Mouse (Mus musculus) neural tube, embryonic 14.5 days (tissue): ENCODE measurements around the gene Zfp646. TPM values are rescaled to one million over a fixed set of nuclear protein-coding genes. Genes with fewer than 3 reads are reported as not detected.

ENCODE experiments used
- ATAC-seq: fragments of 200-750 bp; cut with Nextera tagmentation; 2 replicates; pipeline ENCODE4 v1.8.0; 2017; ENCODE audit warnings: low read depth, mild to moderate bottlenecking, moderate TSS enrichment, moderate library complexity
- H3K27ac ChIP-seq: fragments of 300-500 bp; sonication (generic); 2 replicates; pipeline ENCODE4 v1.5.1; 2014; ENCODE audit warnings: low read depth, mild to moderate bottlenecking, control low read depth, low read length, moderate library complexity, mixed read lengths
- H3K27me3 ChIP-seq: fragments of 300-500 bp; sonication (generic); 2 replicates; pipeline ENCODE4 v1.6.1; 2014; ENCODE audit warnings: low read length; ENCODE audit not compliant: control insufficient read depth, insufficient read depth
- H3K36me3 ChIP-seq: fragments of 300-500 bp; sonication (generic); 2 replicates; pipeline ENCODE4 v1.6.1; 2014; ENCODE audit warnings: low read length, mixed read lengths; ENCODE audit not compliant: control insufficient read depth, insufficient read depth
- H3K4me1 ChIP-seq: fragments of 300-500 bp; sonication (generic); 2 replicates; pipeline ENCODE4 v1.6.1; 2014; ENCODE audit warnings: low read length; ENCODE audit not compliant: control insufficient read depth, insufficient read depth
- H3K4me2 ChIP-seq: fragments of 300-500 bp; sonication (generic); 2 replicates; pipeline ENCODE4 v1.6.1; 2014; ENCODE audit warnings: mild to moderate bottlenecking, low read depth, low read length, control low read depth
- H3K4me3 ChIP-seq: fragments of 300-500 bp; sonication (generic); 2 replicates; pipeline ENCODE4 v1.5.1; 2014; ENCODE audit warnings: low read depth, low read length, control low read depth, mixed read lengths
- H3K9ac ChIP-seq: fragments of 300-500 bp; sonication (generic); replicated peaks from 2 replicates; pipeline ENCODE4 v1.6.1; 2014; ENCODE audit warnings: low read depth, mild to moderate bottlenecking, control low read depth, low read length, mixed read lengths
- H3K9me3 ChIP-seq: fragments of 300-500 bp; sonication (generic); 2 replicates; pipeline ENCODE4 v1.6.1; 2016; ENCODE audit warnings: low read length; ENCODE audit not compliant: control insufficient read depth
- WGBS: fragments of 180-500 bp; shearing (Covaris S2); extraction: QIAGEN DNeasy Blood & Tissue Kit; methylation state at CpG from one replicate; pipeline ENCODE4 v1.1.7; 2014; 5-methylcytosine and 5-hydroxymethylcytosine counted together
- polyA plus RNA-seq: library from polyadenylated mRNA; unstranded; fragments of >200 nt; fragmentation: Nextera tagmentation; extraction: Ambion mirVana; gene quantifications from 2 replicates; pipeline ENCODE4 v1.2.1, GENCODE M21; 2014

Zfp646 gene
- polyA plus RNA-seq, 1 experiment from 2014 or later, result 12.0 TPM

- H3K27ac ChIP-seq, result no peak overlapping the region
- no peak overlapping the region for H3K9ac ChIP-seq
- no peaks in the 10 kb centered on the region for H3K36me3 ChIP-seq
- no peaks in the 10 kb centered on the region for H3K4me1 ChIP-seq
- no peak for ATAC-seq
- H3K9me3 ChIP-seq, result no peaks in the 10 kb centered on the region
- no peak overlapping the region for H3K4me3 ChIP-seq
- H3K4me2 ChIP-seq, result no peak overlapping the region
- 82% methylated on average over 6 of the region's 6 CpGs for WGBS
- no peaks in the 10 kb centered on the region for H3K27me3 ChIP-seq
Measured at GRCm38 (mm10) chr7:127849973-127850875, 25.8 kb upstream of the Zfp646 start.

- no peak overlapping the region for H3K9ac ChIP-seq
- H3K4me1 ChIP-seq, result no peaks in the 10 kb centered on the region
- no peaks in the 10 kb centered on the region for H3K9me3 ChIP-seq
- H3K4me2 ChIP-seq, result no peak overlapping the region
- no peak for ATAC-seq
- H3K27ac ChIP-seq, result no peak overlapping the region
- no peaks in the 10 kb centered on the region for H3K36me3 ChIP-seq
- H3K4me3 ChIP-seq, result no peak overlapping the region
- 78% methylated on average over 5 of the region's 5 CpGs for WGBS
- H3K27me3 ChIP-seq, result no peaks in the 10 kb centered on the region
Measured at GRCm38 (mm10) chr7:127850906-127851305, 25.1 kb upstream of the Zfp646 start.

GRCm38 (mm10) chr7:127858258-127858657 is 17.8 kb upstream of the Zfp646 start:
- Histone ChIP-seq H3K4me1 (no peaks in the 10 kb centered on the region), H3K9me3 (no peaks in the 10 kb centered on the region), H3K27ac (no peak overlapping the region), H3K4me2 (no peak overlapping the region), H3K36me3 (0 out of 2 replicates have a peak, but pooled peaks cover 3% of the 10 kb centered on the region), H3K9ac (no peak overlapping the region), H3K4me3 (no peak overlapping the region), H3K27me3 (no peaks in the 10 kb centered on the region)
- WGBS, result 95% methylated on average over 6 of the region's 6 CpGs
- no peak for ATAC-seq

GRCm38 (mm10) chr7:127866434-127866833 is 9.6 kb upstream of the Zfp646 start:
- Histone ChIP-seq H3K4me1 (peaks cover 4% of the 10 kb centered on the region; the same call in 1 of the 2 replicates), H3K9ac (no peak overlapping the region), H3K27ac (no peak overlapping the region), H3K36me3 (peaks cover 37% of the 10 kb centered on the region), H3K9me3 (no peaks in the 10 kb centered on the region), H3K4me3 (no peak overlapping the region), H3K4me2 (no peak overlapping the region), H3K27me3 (no peaks in the 10 kb centered on the region)
- no peak for ATAC-seq
- 96% methylated on average over 12 of the region's 12 CpGs for WGBS

- ATAC-seq, result no peak
- H3K4me2 ChIP-seq, result no peak overlapping the region
- H3K4me1 ChIP-seq, result peaks cover 4% of the 10 kb centered on the region
- H3K36me3 ChIP-seq, result peaks cover 34% of the 10 kb centered on the region
- no peaks in the 10 kb centered on the region for H3K27me3 ChIP-seq
- no peak overlapping the region for H3K27ac ChIP-seq
- no peaks in the 10 kb centered on the region for H3K9me3 ChIP-seq
- WGBS, result 97% methylated on average over 18 of the region's 18 CpGs
- no peak overlapping the region for H3K4me3 ChIP-seq
- no peak overlapping the region for H3K9ac ChIP-seq
Measured at GRCm38 (mm10) chr7:127867641-127868040, 8.4 kb upstream of the Zfp646 start.

- Histone ChIP-seq H3K9me3 (no peaks in the 10 kb centered on the region), H3K27ac (no peak overlapping the region), H3K4me2 (no peak overlapping the region), H3K4me1 (peaks cover 17% of the 10 kb centered on the region), H3K27me3 (no peaks in the 10 kb centered on the region), H3K9ac (no peak overlapping the region), H3K36me3 (peaks cover 33% of the 10 kb centered on the region), H3K4me3 (no peak overlapping the region)
- no peak; the same call in 1 of the 2 replicates for ATAC-seq
- WGBS, result 61% methylated on average over 3 of the region's 3 CpGs
Measured at GRCm38 (mm10) chr7:127869149-127869810, 6.7 kb upstream of the Zfp646 start.

GRCm38 (mm10) chr7:127870136-127870821 is 5.7 kb upstream of the Zfp646 start:
- H3K4me3 ChIP-seq, result no peak overlapping the region
- WGBS, result 84% methylated on average over 5 of the region's 5 CpGs
- no peak overlapping the region for H3K27ac ChIP-seq
- H3K9ac ChIP-seq, result no peak overlapping the region
- no peak overlapping the region for H3K4me2 ChIP-seq
- H3K9me3 ChIP-seq, result no peaks in the 10 kb centered on the region
- no peak for ATAC-seq
- 0 out of 2 replicates have a peak, but pooled peaks cover 1% of the 10 kb centered on the region for H3K27me3 ChIP-seq
- peaks cover 27% of the 10 kb centered on the region; the same call in 1 of the 2 replicates for H3K36me3 ChIP-seq
- peaks cover 22% of the 10 kb centered on the region for H3K4me1 ChIP-seq

- Histone ChIP-seq H3K9me3 (no peaks in the 10 kb centered on the region), H3K4me1 (peaks cover 22% of the 10 kb centered on the region), H3K9ac (peak overlapping the region; percentile 97), H3K27me3 (0 out of 2 replicates have a peak, but pooled peaks cover 2% of the 10 kb centered on the region), H3K27ac (peak overlapping the region; percentile 99), H3K4me3 (peak overlapping the region; percentile 92), H3K36me3 (peaks cover 13% of the 10 kb centered on the region), H3K4me2 (peak overlapping the region; percentile 74)
- 5% methylated on average over 20 of the region's 20 CpGs for WGBS
- ATAC-seq, result peak; percentile 29
Measured at GRCm38 (mm10) chr7:127874812-127875626, 1.0 kb upstream of the Zfp646 start.
